Mouse (Mus musculus) forebrain, embryonic 11.5 days (tissue): ENCODE data around the gene Ezr. TPM values are rescaled to one million over a fixed set of nuclear protein-coding genes. Genes with fewer than 3 reads are reported as not detected.
A peak's percentile ranks its signal among the peaks of the same experiment; 100 is the strongest.
"Not testable (repeated sequence)": the region's sequence is repeated elsewhere in the genome, so short reads cannot be mapped to it uniquely, and the experiment has no call there.

Experiments used
- ATAC-seq: fragments of 200-750 bp; cut with Nextera tagmentation; replicated peaks from 2 replicates; pipeline ENCODE4 v1.8.0; 2017; ENCODE audit warnings: moderate TSS enrichment; ENCODE audit not compliant: low FRiP score
- DNase-seq: peaks from one replicate; pipeline ENCODE4 v3.0.0-alpha.2; 2017; ENCODE audit warnings: low spot score
- H3K27ac ChIP-seq: fragments of 300-500 bp; sonication (generic); 2 replicates; pipeline ENCODE4 v1.5.1; 2014; ENCODE audit warnings: low read depth, low read length
- H3K27me3 ChIP-seq: fragments of 300-500 bp; sonication (generic); 2 replicates; pipeline ENCODE4 v1.6.1; 2014; ENCODE audit warnings: mild to moderate bottlenecking, low read length, mixed read lengths; ENCODE audit not compliant: control insufficient read depth, insufficient read depth
- H3K36me3 ChIP-seq: fragments of 300-500 bp; sonication (generic); 2 replicates; pipeline ENCODE4 v1.6.1; 2014; ENCODE audit warnings: mild to moderate bottlenecking, low read length, moderate library complexity, mixed read lengths; ENCODE audit not compliant: control insufficient read depth, insufficient read depth
- H3K4me1 ChIP-seq: fragments of 300-500 bp; sonication (generic); replicated peaks from 2 replicates; pipeline ENCODE4 v1.6.1; 2014; ENCODE audit warnings: low read length, mixed read lengths; ENCODE audit not compliant: control insufficient read depth, insufficient read depth
- H3K4me2 ChIP-seq: fragments of 300-500 bp; sonication (generic); 2 replicates; pipeline ENCODE4 v1.6.1; 2014; ENCODE audit warnings: low read depth, mild to moderate bottlenecking, low read length, moderate library complexity, mixed read lengths; ENCODE audit not compliant: severe bottlenecking
- H3K4me3 ChIP-seq: fragments of 300-500 bp; sonication (generic); 2 replicates; pipeline ENCODE4 v1.5.1; 2014; ENCODE audit warnings: low read depth, low read length
- H3K9ac ChIP-seq: fragments of 300-500 bp; sonication (generic); 2 replicates; pipeline ENCODE4 v1.6.1; 2014; ENCODE audit warnings: low read length
- H3K9me3 ChIP-seq: fragments of 300-500 bp; sonication (generic); 2 replicates; pipeline ENCODE4 v1.6.1; 2016; ENCODE audit warnings: low read length, mixed read lengths; ENCODE audit not compliant: control insufficient read depth
- WGBS: fragments of 180-500 bp; shearing (Covaris S2); extraction: QIAGEN DNeasy Blood & Tissue Kit; methylation state at CpG from one replicate; pipeline ENCODE4 v1.1.7; 2014; 5-methylcytosine and 5-hydroxymethylcytosine counted together
- polyA plus RNA-seq: library from polyadenylated mRNA; unstranded; fragments of >200 nt; fragmentation: Nextera tagmentation; extraction: Ambion mirVana; gene quantifications from 2 replicates; pipeline ENCODE4 v1.2.1, GENCODE M21; 2014

Gene Ezr
- polyA plus RNA-seq, 1 experiment from 2014 or later: 122 TPM

DNA sequence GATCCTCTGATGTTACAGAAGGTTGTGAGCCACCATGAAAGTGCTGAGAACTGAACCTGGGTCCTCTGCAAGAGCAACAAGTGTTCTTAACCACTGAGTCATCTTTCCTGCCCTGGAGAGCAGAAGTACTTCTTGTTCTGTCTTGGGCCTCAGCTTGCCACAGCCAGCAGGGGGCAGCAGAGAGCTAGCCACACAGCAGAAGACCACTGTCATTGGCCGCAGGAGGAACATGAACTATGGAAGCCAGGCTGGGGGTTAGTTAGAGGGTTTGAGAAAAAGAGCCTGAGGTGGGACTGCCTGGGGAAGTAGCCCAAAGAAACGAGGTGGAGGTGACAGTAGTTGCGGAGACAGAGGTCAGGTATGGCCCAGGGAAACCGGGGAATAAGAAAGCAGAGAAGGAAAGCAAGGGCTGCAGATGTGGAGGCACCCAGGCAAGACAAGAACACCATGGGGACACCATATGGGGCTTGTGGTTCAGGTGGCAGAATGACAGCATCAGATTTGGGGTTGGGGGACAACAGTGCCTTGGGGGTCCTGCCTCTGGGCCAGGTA is 85.3 kb downstream of the Ezr start:
- not testable (repeated sequence) for H3K9ac ChIP-seq, H3K9me3 ChIP-seq, H3K36me3 ChIP-seq, H3K4me3 ChIP-seq, H3K4me2 ChIP-seq, H3K4me1 ChIP-seq, H3K27ac ChIP-seq, H3K27me3 ChIP-seq
- ATAC-seq (peak; percentile 74; the same call in 1 of the 2 replicates), DNase-seq (peak; percentile 42)
- WGBS: 38% methylated on average over 3 of the region's 4 CpGs

DNA sequence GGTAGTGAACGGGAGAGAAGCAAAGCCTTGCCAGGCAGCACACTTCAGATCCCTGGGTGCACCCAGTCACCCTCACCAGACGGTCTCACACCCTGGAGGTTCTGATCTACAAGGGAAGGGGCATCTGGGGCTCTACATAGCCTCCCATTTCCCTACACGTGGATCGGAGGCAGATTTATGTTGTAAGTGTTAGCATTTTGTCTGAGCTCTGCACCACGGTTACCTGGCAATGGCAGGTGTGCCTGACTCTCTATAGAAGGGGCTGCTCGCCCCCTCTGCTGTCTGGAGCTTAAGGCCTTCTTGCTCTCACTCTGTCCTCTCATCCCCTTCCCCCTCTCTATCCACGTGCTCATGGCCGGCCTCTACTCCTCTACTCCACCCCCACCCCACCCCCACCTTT is 86.1 kb downstream of the Ezr start:
- H3K4me3 ChIP-seq, H3K9ac ChIP-seq, H3K27ac ChIP-seq, H3K4me2 ChIP-seq, H3K4me1 ChIP-seq, H3K9me3 ChIP-seq, H3K27me3 ChIP-seq, H3K36me3 ChIP-seq: not testable (repeated sequence)
- ATAC-seq (0 out of 2 replicates have a peak, but pooled peaks have one; percentile 27), DNase-seq (peak; percentile 46)
- 57% methylated on average over 8 of the region's 8 CpGs for WGBS

DNA sequence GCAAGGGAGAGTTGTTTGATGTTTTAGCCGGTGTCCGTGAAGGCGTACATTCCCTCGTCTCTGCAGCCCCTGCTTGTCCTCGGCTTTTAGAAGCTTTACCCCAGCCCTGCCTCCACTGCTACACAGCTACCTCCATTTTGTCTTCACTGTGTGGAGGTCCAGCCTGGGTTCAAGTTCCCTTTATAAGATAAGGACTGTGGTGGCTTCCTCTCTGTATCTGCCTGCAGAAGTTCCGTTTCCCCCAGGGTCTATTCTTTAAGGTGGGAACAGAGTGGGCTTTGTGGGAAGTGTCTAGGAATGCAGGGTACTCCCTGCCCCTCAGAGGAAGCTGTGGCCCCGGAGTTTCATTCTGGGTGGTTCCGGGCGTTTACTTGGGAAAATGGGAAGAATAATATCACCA is 86.9 kb downstream of the Ezr start:
- not testable (repeated sequence) for ATAC-seq, H3K9ac ChIP-seq, H3K4me3 ChIP-seq, H3K36me3 ChIP-seq, H3K4me2 ChIP-seq, H3K4me1 ChIP-seq, H3K27ac ChIP-seq, H3K27me3 ChIP-seq, H3K9me3 ChIP-seq
- 76% methylated on average over 9 of the region's 9 CpGs for WGBS
- DNase-seq: peak; percentile 37

GRCm38 (mm10) chr17:6691596-6691995 is 91.0 kb downstream of the Ezr start:
- H3K4me2 ChIP-seq, ATAC-seq, H3K9ac ChIP-seq, H3K9me3 ChIP-seq, H3K4me3 ChIP-seq, H3K27me3 ChIP-seq, H3K27ac ChIP-seq, H3K36me3 ChIP-seq, H3K4me1 ChIP-seq: not testable (repeated sequence)
- WGBS: 18% methylated on average over 2 of the region's 2 CpGs
- peak; percentile 65 for DNase-seq

GRCm38 (mm10) chr17:6689344-6689743 is 93.2 kb downstream of the Ezr start:
- not testable (repeated sequence) for H3K4me1 ChIP-seq, H3K4me3 ChIP-seq, H3K27me3 ChIP-seq, ATAC-seq, H3K36me3 ChIP-seq, H3K9ac ChIP-seq, H3K4me2 ChIP-seq, H3K9me3 ChIP-seq, H3K27ac ChIP-seq
- WGBS: 89% methylated on average over 2 of the region's 4 CpGs
- DNase-seq: peak; percentile 43

Other genes with a start within 250 kb of the Ezr start
- gene Dynlt1c, start 181.1 kb downstream of the Ezr start, polyA plus RNA-seq: 26.0 and 36.5 TPM in 2 replicates
- gene Dynlt1f, start 126.9 kb downstream of the Ezr start, polyA plus RNA-seq: 282 and 296 TPM in 2 replicates
- gene Sytl3, start 123.7 kb downstream of the Ezr start, polyA plus RNA-seq: not detected in 2 replicates
- gene Rsph3b, start 165.9 kb upstream of the Ezr start, polyA plus RNA-seq: 43.5 and 48.5 TPM in 2 replicates
- 58.2 and 63.7 TPM in 2 replicates for gene Tagap1, start 178.4 kb upstream of the Ezr start, polyA plus RNA-seq
- gene Rnaset2b, start 187.8 kb upstream of the Ezr start, polyA plus RNA-seq: 95.8 and 118 TPM in 2 replicates
- 0.40 TPM in 1 of 2 replicates, not detected in the other for gene Gm49721, start 196.1 kb upstream of the Ezr start, polyA plus RNA-seq
- not detected in 2 replicates for gene Gm1604a, start 242.8 kb upstream of the Ezr start, polyA plus RNA-seq